In the genomic region with DNA sequence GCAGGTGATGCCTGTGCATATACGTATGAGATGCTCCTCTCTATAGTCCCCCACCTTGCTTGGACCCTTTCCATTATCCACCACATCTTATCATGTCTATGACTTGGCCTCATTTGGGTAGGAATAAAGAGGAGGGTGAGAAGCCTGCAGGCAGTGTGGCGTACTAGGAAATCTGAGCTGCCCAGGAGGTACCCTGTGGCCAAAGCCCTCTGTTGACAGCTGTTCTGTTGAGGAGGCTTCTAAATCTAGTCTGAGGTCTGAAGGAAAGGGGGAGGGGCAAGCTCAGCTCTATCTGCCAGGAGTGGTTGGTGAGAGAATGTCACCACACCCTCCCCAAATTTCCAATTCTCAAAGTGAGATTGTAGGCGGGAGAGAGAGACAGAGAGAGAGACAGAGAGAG, we compare ENCODE assay signal across 25 mouse cellular contexts.
DNase-seq lines count a peak whose midpoint lies in the region; ATAC-seq lines count a peak whose summit lies in the region.
"Had no signal": no experiment of that assay in that cellular context is flagged by ENCODE, and none has a peak within 500 bp of the region (broad histone marks: within the 10 kb centered on the region; RNA-seq: fewer than 3 reads in every experiment).

No protein-coding gene starts in this region.

- no peak overlapping the region for H3K4me2 ChIP-seq in embryonic facial prominence, embryonic 14.5 days (ENCODE audit: low read depth, low read length)
- H3K4me2 ChIP-seq in midbrain, embryonic 11.5 days: no peak overlapping the region
- H3K4me2 ChIP-seq: heart, embryonic 15.5 days; hindbrain, embryonic 12.5 days; liver, embryonic 15.5 days; lung, embryonic 14.5 days; midbrain, embryonic 12.5 days; neural tube, embryonic 13.5 days had no signal

- no peak overlapping the region for H3K9ac ChIP-seq in embryonic facial prominence, embryonic 14.5 days (ENCODE audit: low read depth, low read length)
- no peak overlapping the region for H3K9ac ChIP-seq in midbrain, embryonic 11.5 days (ENCODE audit: low read length)
- H3K9ac ChIP-seq: heart, embryonic 15.5 days; hindbrain, embryonic 12.5 days; liver, embryonic 15.5 days; lung, embryonic 14.5 days; midbrain, embryonic 12.5 days; neural tube, embryonic 13.5 days had no signal

- intact Hi-C loops in gastrocnemius, postnatal 36 days (cut with DNase I): no loop called here

- H3K36me3 ChIP-seq in embryonic facial prominence, embryonic 14.5 days (ENCODE audit: control insufficient read depth, insufficient read depth, low read length): no peaks in the 10 kb centered on the region
- H3K36me3 ChIP-seq in embryonic facial prominence, embryonic 10.5 days (replicated peaks): no peaks in the 10 kb centered on the region
- H3K36me3 ChIP-seq in midbrain, embryonic 10.5 days: no peaks in the 10 kb centered on the region
- H3K36me3 ChIP-seq in midbrain, embryonic 11.5 days (ENCODE audit: control insufficient read depth, insufficient read depth, low read length): no peaks in the 10 kb centered on the region
- H3K36me3 ChIP-seq: heart, embryonic 10.5 days; heart, embryonic 15.5 days; hindbrain, embryonic 12.5 days; liver, embryonic 15.5 days; midbrain, embryonic 12.5 days; neural tube, embryonic 13.5 days had no signal

- H3K27me3 ChIP-seq in embryonic facial prominence, embryonic 14.5 days (replicated peaks; ENCODE audit: control insufficient read depth, insufficient read depth, low read length): peaks cover 5% of the 10 kb centered on the region; the same call in 1 of the 2 replicates
- H3K27me3 ChIP-seq in embryonic facial prominence, embryonic 10.5 days (replicated peaks; ENCODE audit: low read depth, poor library complexity, severe bottlenecking): peaks cover 22% of the 10 kb centered on the region
- peaks cover 7% of the 10 kb centered on the region for H3K27me3 ChIP-seq in midbrain, embryonic 10.5 days (ENCODE audit: low read depth, poor library complexity, severe bottlenecking)
- H3K27me3 ChIP-seq in midbrain, embryonic 11.5 days (ENCODE audit: control insufficient read depth, insufficient read depth, low read length): no peaks in the 10 kb centered on the region
- H3K27me3 ChIP-seq: heart, embryonic 15.5 days; hindbrain, embryonic 12.5 days; liver, embryonic 15.5 days; midbrain, embryonic 12.5 days; neural tube, embryonic 13.5 days had no signal

- peaks cover 33% of the 10 kb centered on the region for H3K4me1 ChIP-seq in embryonic facial prominence, embryonic 14.5 days (ENCODE audit: control insufficient read depth, insufficient read depth, low read length)
- H3K4me1 ChIP-seq in embryonic facial prominence, embryonic 10.5 days: peaks cover 28% of the 10 kb centered on the region
- peaks cover 37% of the 10 kb centered on the region for H3K4me1 ChIP-seq in midbrain, embryonic 10.5 days
- 0 out of 2 replicates have a peak, but pooled peaks cover 2% of the 10 kb centered on the region for H3K4me1 ChIP-seq in midbrain, embryonic 11.5 days (ENCODE audit: control insufficient read depth, insufficient read depth, low read length)
- H3K4me1 ChIP-seq: liver, embryonic 15.5 days had no signal

- H3K4me3 ChIP-seq in embryonic facial prominence, embryonic 14.5 days (ENCODE audit: low read depth, low read length): no peak overlapping the region
- no peak overlapping the region for H3K4me3 ChIP-seq in embryonic facial prominence, embryonic 10.5 days
- no peak overlapping the region for H3K4me3 ChIP-seq in midbrain, embryonic 10.5 days
- H3K4me3 ChIP-seq in midbrain, embryonic 11.5 days (ENCODE audit: low read depth, low read length): no peak overlapping the region
- H3K4me3 ChIP-seq: heart, embryonic 10.5 days; heart, embryonic 15.5 days; hindbrain, embryonic 12.5 days; liver, embryonic 15.5 days; midbrain, embryonic 12.5 days; neural tube, embryonic 13.5 days had no signal

- ATAC-seq in embryonic facial prominence, embryonic 14.5 days (ENCODE audit: low read depth): peak; percentile 72; the same call in 1 of the 2 replicates
- ATAC-seq in midbrain, embryonic 11.5 days (ENCODE audit: low FRiP score): no peak
- ATAC-seq: forebrain, embryonic 14.5 days; intestine, embryonic 16.5 days had no signal

- 59% methylated on average over 3 of the region's 3 CpGs for WGBS in embryonic facial prominence, embryonic 14.5 days
- WGBS in embryonic facial prominence, embryonic 10.5 days: 56% methylated on average over 3 of the region's 3 CpGs
- 70% methylated on average over 3 of the region's 3 CpGs for WGBS in midbrain, embryonic 10.5 days
- WGBS in midbrain, embryonic 11.5 days: 68% methylated on average over 3 of the region's 3 CpGs

- DNase-seq in embryonic facial prominence, embryonic 14.5 days (ENCODE audit: low spot score): peak; percentile 70
- no peak for DNase-seq in embryonic facial prominence, embryonic 10.5 days (ENCODE audit: low spot score)
- DNase-seq in gastrocnemius, postnatal 25 days: peak; percentile 56
- DNase-seq in gastrocnemius, postnatal 36 days: no peak
- DNase-seq in midbrain, embryonic 10.5 days (ENCODE audit: low spot score): no peak
- DNase-seq in midbrain, embryonic 11.5 days (ENCODE audit: low spot score, missing footprints): no peak
- DNase-seq in spleen, adult 12 weeks (ENCODE audit: low spot score): no peak
- DNase-seq: adrenal gland, postnatal 14 days; cerebellum, adult 11 months; cerebellum, adult 9-11 months; kidney, adult 8-10 months; kidney, postnatal 14 days; layer of hippocampus, adult 9-11 months; lung, embryonic 14.5 days; right cerebral cortex, postnatal 14 days; spleen, adult 18-20 months; thymus, postnatal 25 days had no signal

- H3K27ac ChIP-seq in embryonic facial prominence, embryonic 14.5 days (replicated peaks; ENCODE audit: low read depth, low read length): no peak overlapping the region
- no peak overlapping the region for H3K27ac ChIP-seq in embryonic facial prominence, embryonic 10.5 days (replicated peaks)
- peak overlapping the region; percentile 59; the same call in 1 of the 2 replicates for H3K27ac ChIP-seq in midbrain, embryonic 10.5 days (replicated peaks)
- H3K27ac ChIP-seq in midbrain, embryonic 11.5 days (ENCODE audit: low read depth, low read length): no peak overlapping the region
- H3K27ac ChIP-seq: heart, embryonic 10.5 days; hindbrain, embryonic 12.5 days; liver, embryonic 15.5 days; midbrain, embryonic 12.5 days; neural tube, embryonic 13.5 days had no signal

- no peaks in the 10 kb centered on the region for H3K9me3 ChIP-seq in embryonic facial prominence, embryonic 14.5 days (ENCODE audit: control insufficient read depth, low read length)
- no peaks in the 10 kb centered on the region for H3K9me3 ChIP-seq in embryonic facial prominence, embryonic 10.5 days
- H3K9me3 ChIP-seq in midbrain, embryonic 10.5 days (replicated peaks): no peaks in the 10 kb centered on the region
- H3K9me3 ChIP-seq in midbrain, embryonic 11.5 days (ENCODE audit: control insufficient read depth, low read length): no peaks in the 10 kb centered on the region
- H3K9me3 ChIP-seq: heart, embryonic 10.5 days; heart, embryonic 15.5 days; hindbrain, embryonic 12.5 days; liver, embryonic 15.5 days; midbrain, embryonic 12.5 days; neural tube, embryonic 13.5 days had no signal

Comparison
In these comparisons a context has a peak if more than half of its experiments do, and no peak if none do; other contexts are left out.
1. DNase-seq: peak in embryonic facial prominence, embryonic 14.5 days (single experiment) and gastrocnemius, postnatal 25 days (single experiment); none in embryonic facial prominence, embryonic 10.5 days (single experiment), gastrocnemius, postnatal 36 days (0 of 2), midbrain, embryonic 10.5 days (single experiment), midbrain, embryonic 11.5 days (single experiment) and spleen, adult 12 weeks (single experiment).